Mouse (Mus musculus) MEL (cell line): ENCODE results near the gene Lrrc3c.

ENCODE experiments used
- CHD2 ChIP-seq: IDR thresholded peaks from 2 replicates; pipeline ENCODE4 v1.6.1; 2011; ENCODE audit warnings: low read length, improper control_type of control experiment
- CTCF ChIP-seq, 3 experiments: IDR thresholded peaks in 2 of 3; conservative IDR thresholded peaks in 1 of 3; 2 replicates each; pipeline ENCODE4 v1.5.1; 2011 to 2012; ENCODE audit warnings: low read length in 3 of 3, low read depth in 2 of 3, mild to moderate bottlenecking in 2 of 3, improper control_type of control experiment in 1 of 3, inconsistent platforms in 1 of 3, mixed read lengths in 1 of 3, moderate library complexity in 1 of 3; ENCODE audit not compliant: control insufficient read depth in 1 of 3, insufficient read depth in 1 of 3, poor library complexity in 1 of 3, severe bottlenecking in 1 of 3
- ETS1 ChIP-seq: IDR thresholded peaks from 2 replicates; pipeline ENCODE4 v1.6.1; 2012; ENCODE audit warnings: low read depth, mild to moderate bottlenecking, inconsistent platforms, low read length, improper control_type of control experiment, moderate library complexity
- JUND ChIP-seq: IDR thresholded peaks from 2 replicates; pipeline ENCODE4 v1.6.1; 2011; ENCODE audit warnings: low read depth, mild to moderate bottlenecking, improper control_type of control experiment, low read length
- MYB ChIP-seq: IDR thresholded peaks from 2 replicates; pipeline ENCODE4 v1.6.1; 2011; ENCODE audit warnings: mild to moderate bottlenecking, low read depth, low read length, improper control_type of control experiment
- MYC ChIP-seq: IDR thresholded peaks from 2 replicates; pipeline ENCODE4 v1.6.1; 2011; ENCODE audit warnings: low read depth, mild to moderate bottlenecking, low read length, improper control_type of control experiment, moderate library complexity
- POLR2A ChIP-seq, 2 experiments: IDR thresholded peaks; 2 replicates each; pipeline ENCODE4 v1.6.1; 2011 to 2012; ENCODE audit warnings: low read length in 2 of 2, mild to moderate bottlenecking in 2 of 2, control low read depth in 1 of 2, improper control_type of control experiment in 1 of 2, low read depth in 1 of 2, moderate library complexity in 1 of 2; ENCODE audit not compliant: control insufficient read depth in 1 of 2, insufficient read depth in 1 of 2, poor library complexity in 1 of 2
- UBTF ChIP-seq: IDR thresholded peaks from 2 replicates; pipeline ENCODE4 v1.6.1; 2012; ENCODE audit warnings: low read depth, mild to moderate bottlenecking, inconsistent platforms, low read length, improper control_type of control experiment, moderate library complexity, borderline replicate concordance; ENCODE audit not compliant: insufficient read depth
- USF1 ChIP-seq: IDR thresholded peaks from 2 replicates; pipeline ENCODE4 v1.6.1; 2014; ENCODE audit warnings: low read depth, mild to moderate bottlenecking, inconsistent platforms, low read length, improper control_type of control experiment, moderate library complexity
- ZKSCAN1 ChIP-seq: IDR thresholded peaks from 2 replicates; pipeline ENCODE4 v1.6.1; 2012; ENCODE audit warnings: low read depth, mild to moderate bottlenecking, inconsistent platforms, low read length, improper control_type of control experiment, moderate library complexity
- ZNF384 ChIP-seq: IDR thresholded peaks from 2 replicates; pipeline ENCODE4 v1.6.1; 2012; ENCODE audit warnings: low read depth, mild to moderate bottlenecking, inconsistent platforms, low read length, improper control_type of control experiment

DNA sequence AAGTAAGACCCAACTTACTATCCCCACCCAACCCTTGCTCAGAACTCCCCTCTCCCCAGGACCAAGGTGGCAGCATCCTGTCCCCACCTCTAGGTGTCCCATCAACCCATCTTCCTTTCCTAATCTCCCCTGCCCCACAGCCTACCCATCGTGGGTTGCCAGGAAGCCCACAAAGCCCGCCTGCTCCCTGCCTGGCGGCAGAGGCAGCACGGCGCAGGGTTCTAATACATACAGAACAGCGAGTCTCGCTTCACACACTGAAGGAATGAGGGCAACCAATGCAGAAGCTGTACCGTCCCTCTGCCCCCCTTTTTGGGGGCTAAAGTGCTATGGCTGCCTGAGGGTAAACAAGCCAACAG lies 16.1 kb upstream of the Lrrc3c start:
- TF ChIP-seq MYB (no peak), ZKSCAN1 (no peak), CTCF (IDR thresholded peaks at IDR 0.05 in 2 of 3, conservative IDR thresholded peaks at IDR 0.05 in 1 of 3; ENCODE audit: control insufficient read depth in 1 of 3, insufficient read depth in 1 of 3, low read depth in 2 of 3, low read length in 3 of 3, poor library complexity in 1 of 3, severe bottlenecking in 1 of 3) (peak in 2 of 3 experiments; percentile 16 to 25; a peak in 4 of 6 replicates), UBTF (no peak; the same call in 1 of the 2 replicates), CHD2 (no peak), ZNF384 (no peak), POLR2A (IDR thresholded peaks at IDR 0.05; ENCODE audit: control insufficient read depth in 1 of 2, insufficient read depth in 1 of 2, low read depth in 1 of 2, low read length in 2 of 2, poor library complexity in 1 of 2) (peak in 1 of 2 experiments; percentile 45; a peak in 2 of 4 replicates), USF1 (no peak), JUND (no peak), ETS1 (no peak), MYC (no peak)
